Mouse (Mus musculus) brain, embryonic 14.5 days (tissue): ENCODE measurements at regions not wholly inside any gene's neighbourhood (a gene's known extent, or its start where the extent isn't known, plus 50 kb on each side); places are given as distances from the start of the nearest gene placed in this dataset.
"Not testable (repeated sequence)": the region's sequence is repeated elsewhere in the genome, so short reads cannot be mapped to it uniquely, and the experiment has no call there.

Experiments
- DNase-seq: peaks from one replicate; pipeline ENCODE4 v3.0.0-alpha.2; 2011; ENCODE audit warnings: low read depth
- CTCF ChIP-seq: fragments of 200-500 bp; IDR thresholded peaks from 2 replicates; pipeline ENCODE4 v1.5.1; 2012; ENCODE audit warnings: inconsistent platforms, mild to moderate bottlenecking, moderate library complexity, borderline replicate concordance; ENCODE audit not compliant: insufficient read depth, insufficient read length; ENCODE audit errors: extremely low read depth
- POLR2A ChIP-seq: fragments of 200-500 bp; IDR thresholded peaks from 2 replicates; pipeline ENCODE4 v1.6.1; 2012; ENCODE audit warnings: mild to moderate bottlenecking, inconsistent platforms, borderline replicate concordance; ENCODE audit not compliant: poor library complexity, insufficient read depth, insufficient read length, severe bottlenecking; ENCODE audit errors: extremely low read depth

- no peak for DNase-seq
- TF ChIP-seq CTCF (no peak), POLR2A (no peak)
Measured at GRCm38 (mm10) chr10:46629876-46630275, 1052.2 kb downstream of the Hace1 start.

DNA sequence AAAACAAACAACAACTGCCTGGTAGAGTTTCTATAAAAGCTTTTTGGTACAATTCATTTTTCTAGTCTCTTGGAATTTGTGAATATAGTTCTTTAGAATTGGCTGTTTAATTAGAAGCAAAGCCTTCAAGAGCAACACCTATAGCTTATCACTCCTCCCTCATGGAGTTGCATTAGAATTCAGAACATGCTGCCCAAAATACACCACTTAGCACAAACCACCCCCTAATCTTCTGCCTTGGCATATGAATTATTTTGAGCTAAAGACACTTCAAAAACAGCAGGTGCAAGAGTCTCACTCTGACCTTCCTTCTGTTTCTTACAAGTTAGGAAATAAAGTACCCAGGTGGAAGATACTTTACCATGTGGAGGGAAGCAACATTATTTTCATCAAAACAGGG, 1085.4 kb downstream of the Hace1 start:
- DNase-seq, result no peak
- no peak for TF ChIP-seq CTCF

- DNase-seq, result not testable (repeated sequence)
Measured at GRCm38 (mm10) chr10:46689823-46690372, 1112.3 kb downstream of the Hace1 start.

GRCm38 (mm10) chr10:46692661-46693060, 1115.0 kb downstream of the Hace1 start:
- no peak for TF ChIP-seq CTCF
- no peak for TF ChIP-seq POLR2A
- no peak for DNase-seq

DNA sequence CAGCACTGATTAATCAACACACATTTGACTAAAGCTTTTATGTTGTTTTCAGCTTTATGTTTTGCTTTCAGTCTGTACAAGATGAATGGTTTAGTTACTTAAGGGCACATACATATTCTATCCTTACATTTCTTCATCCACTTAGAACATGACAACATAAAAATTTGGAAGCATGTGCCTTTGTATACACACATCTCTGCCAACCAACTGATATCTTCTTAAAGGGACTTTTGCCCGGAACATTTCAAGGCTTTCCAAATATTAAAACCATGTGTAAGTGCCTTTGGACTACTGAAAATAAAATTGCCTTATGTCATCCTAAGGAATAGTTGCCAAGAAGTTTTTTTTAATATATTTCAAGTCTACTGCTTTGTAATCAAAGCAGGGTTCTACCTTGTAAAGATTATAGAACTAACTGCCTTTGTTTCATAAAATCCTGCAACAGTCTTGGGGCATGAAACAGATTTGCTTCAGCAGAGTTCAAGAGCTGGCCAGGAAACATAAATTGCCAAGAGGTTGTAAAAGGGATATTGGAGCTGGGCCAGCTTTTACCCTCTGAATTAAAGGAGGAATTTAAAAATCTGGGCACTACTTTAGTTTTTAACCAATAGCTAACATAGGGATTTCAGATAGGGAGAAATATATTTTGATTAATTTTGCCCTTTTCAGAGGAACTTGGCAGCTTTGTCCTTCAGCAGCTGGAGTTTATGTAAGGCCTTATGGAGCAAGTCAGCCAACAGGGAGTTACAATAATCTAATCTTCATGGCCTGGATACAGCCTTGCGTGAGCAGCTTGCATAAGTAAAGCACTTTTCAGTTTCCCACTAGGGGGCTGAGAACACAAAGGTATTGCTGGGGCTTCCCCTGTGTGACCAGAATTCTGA, 1120.0 kb downstream of the Hace1 start:
- TF ChIP-seq POLR2A, result no peak
- TF ChIP-seq CTCF, result peak; percentile 53; the same call in 1 of the 2 replicates
- DNase-seq, result peak; percentile 97

DNA sequence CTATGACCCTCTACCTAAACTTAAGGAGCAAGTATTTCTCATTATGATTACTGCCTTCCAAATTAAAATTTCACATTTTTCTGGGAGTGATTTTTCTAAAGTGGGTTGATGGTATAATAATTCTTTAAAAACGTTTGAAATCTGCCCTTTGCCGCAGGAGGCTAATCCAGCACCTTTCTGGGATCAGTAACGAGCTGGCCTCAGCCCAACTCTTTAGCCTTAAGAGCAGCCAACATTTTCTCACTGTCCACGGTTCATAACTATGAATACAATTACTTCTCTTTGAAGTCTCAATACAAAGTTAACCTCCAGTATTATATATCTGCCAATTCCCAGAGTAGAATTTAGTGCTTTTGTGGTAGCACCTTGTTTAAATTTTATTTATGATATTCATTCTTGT, 1123.6 kb downstream of the Hace1 start:
- DNase-seq, result peak; percentile 69
- TF ChIP-seq POLR2A, result no peak
- no peak for TF ChIP-seq CTCF

- not testable (repeated sequence) for DNase-seq
Measured at GRCm38 (mm10) chr10:46708022-46708421, 1130.4 kb downstream of the Hace1 start.

DNA sequence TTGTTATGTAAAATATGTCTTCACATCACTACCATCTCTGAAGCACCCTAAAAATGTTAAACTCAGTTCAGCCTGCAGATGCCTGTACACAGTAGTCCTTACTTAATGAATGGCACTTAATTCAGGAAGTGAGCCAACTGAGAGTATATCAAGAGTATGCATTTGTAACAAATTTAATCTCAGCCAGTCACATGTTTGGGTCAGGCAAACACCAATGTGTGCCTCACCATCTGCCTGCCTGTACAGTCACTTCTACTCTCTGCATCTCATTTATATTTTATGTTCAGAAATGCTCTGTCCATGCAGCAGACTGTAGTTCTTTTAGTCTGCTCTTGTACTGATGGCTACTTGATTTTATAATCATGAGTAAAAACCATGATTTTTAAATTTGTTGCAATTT, 1135.1 kb downstream of the Hace1 start:
- DNase-seq, result peak; percentile 65
- no peak for TF ChIP-seq CTCF
- no peak for TF ChIP-seq POLR2A

DNA sequence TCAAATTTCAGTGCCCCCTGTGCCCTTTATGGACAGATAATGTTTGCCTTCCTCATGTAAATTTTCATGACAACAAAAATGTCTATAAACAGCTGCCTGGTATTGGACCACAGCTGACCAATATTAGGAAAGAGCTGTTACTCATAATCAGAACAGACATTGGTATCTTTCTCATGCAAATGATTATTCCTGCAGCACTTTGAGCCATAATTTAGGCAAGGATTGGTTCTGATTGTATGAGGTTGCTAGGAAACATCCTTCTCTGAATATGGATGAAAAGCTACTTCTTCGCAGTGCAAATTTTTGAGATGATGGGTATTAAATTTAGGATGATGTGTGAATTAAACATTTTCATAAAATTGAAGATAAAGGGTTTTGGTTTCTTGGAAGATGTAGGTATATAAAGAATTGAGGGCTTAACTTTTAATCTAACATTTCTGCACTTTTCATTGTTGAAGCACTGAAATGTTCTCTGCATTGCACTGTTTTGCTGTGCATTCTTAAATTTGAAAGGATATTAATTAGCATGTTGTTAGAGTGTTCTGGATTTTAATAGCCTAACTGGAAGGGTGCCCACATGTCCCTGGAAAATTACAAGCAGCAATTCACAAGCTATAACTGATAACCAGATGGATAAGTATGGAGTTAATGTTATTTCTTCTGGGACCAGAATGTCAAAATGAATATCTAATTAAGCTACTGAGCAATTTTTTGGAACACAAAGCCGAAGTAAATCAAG, 1140.9 kb downstream of the Hace1 start:
- TF ChIP-seq POLR2A (no peak), CTCF (no peak)
- DNase-seq, result peak; percentile 91

DNA sequence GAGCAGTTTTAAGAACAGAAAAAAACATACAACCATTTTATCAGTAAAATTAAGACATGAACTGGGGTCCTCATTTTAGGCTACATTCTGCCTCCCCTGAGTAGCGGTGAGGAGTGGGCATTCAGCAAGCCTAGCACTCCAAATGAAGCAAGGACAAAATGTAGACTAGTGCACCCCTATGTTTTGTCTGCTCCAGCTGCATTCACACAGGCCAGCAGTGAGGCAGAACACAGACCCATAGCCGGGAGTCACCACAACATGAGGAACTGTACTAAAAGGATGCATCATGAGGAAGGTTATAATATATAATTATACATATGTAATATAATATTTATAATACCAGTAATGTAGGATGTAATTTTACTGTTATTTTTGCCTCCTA, 1141.5 kb downstream of the Hace1 start:
- DNase-seq, result no peak
- TF ChIP-seq POLR2A (no peak), CTCF (no peak)

DNA sequence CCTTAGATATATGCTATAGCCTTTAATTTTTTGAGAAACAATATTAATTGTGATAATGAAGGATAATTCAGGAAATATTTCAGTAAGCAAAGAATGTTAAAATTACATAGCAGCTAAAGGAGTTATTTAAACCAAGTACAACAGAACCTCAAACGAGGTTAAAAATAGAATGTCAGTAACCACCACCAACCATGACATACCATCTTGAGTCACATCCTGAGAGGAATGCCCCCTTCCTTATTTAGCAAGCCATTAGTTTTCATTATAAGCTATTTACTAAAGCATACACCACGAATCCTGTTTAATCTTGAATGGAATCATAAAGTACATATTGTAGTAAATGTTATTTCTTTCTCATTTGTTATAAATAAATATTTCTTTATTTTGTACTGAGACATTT, 1146.0 kb downstream of the Hace1 start:
- TF ChIP-seq POLR2A, result no peak
- no peak for TF ChIP-seq CTCF
- DNase-seq, result no peak

- no peak for DNase-seq
- TF ChIP-seq CTCF (no peak), POLR2A (no peak)
Measured at GRCm38 (mm10) chr10:46730601-46731000, 1153.0 kb downstream of the Hace1 start.
